Mouse (Mus musculus) erythroblast, embryonic 14.5 days (primary cell): ENCODE results near the gene Kazald1.

Source experiments
- GATA1 ChIP-seq: IDR thresholded peaks from 2 replicates; pipeline ENCODE4 v1.6.1; 2012; ENCODE audit warnings: low read length, inconsistent platforms, mixed read lengths
- TAL1 ChIP-seq: IDR thresholded peaks from 3 replicates; pipeline ENCODE4 v1.6.1; 2012; ENCODE audit warnings: low read length, inconsistent platforms, mixed read lengths

DNA sequence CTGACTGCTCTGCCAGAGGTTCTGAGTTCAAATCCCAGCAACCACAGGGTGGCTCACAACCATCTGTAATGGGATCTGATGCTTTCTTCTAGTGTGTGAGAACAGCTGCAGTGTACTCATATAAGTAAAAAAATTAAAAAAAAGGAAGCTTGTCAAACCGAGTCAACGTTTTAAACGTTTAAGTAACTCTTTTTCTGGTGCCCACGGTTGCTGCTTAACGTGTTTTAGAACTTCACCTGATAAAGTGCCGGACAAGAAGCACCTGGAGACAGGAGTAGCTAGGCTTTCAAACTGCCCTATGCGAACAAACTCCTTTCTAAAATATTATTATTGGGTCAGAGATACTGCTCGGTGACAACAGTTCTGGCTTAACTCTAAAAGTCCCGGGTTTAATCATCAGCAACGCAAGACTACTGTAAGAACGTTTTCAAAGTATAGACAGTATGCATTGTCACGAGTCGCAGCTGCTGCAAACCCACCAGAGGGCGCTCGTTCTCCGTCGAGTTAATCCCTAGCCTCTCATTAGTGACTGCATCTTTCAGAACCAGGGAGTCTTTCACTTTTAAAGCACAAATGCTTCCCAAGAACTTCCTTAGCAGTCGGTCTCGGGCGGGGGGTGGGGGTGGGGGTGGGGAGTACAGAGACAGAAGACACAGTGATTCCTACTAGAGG, 1.0 kb upstream of the Kazald1 start:
- TF ChIP-seq GATA1 (no peak), TAL1 (no peak)
